Mouse (Mus musculus) thymus, postnatal 14 days (tissue): ENCODE measurements around the gene Sec1.

ENCODE experiments used
- DNase-seq: peaks from one replicate; pipeline ENCODE4 v3.0.0; 2021

Sec1 gene

DNA sequence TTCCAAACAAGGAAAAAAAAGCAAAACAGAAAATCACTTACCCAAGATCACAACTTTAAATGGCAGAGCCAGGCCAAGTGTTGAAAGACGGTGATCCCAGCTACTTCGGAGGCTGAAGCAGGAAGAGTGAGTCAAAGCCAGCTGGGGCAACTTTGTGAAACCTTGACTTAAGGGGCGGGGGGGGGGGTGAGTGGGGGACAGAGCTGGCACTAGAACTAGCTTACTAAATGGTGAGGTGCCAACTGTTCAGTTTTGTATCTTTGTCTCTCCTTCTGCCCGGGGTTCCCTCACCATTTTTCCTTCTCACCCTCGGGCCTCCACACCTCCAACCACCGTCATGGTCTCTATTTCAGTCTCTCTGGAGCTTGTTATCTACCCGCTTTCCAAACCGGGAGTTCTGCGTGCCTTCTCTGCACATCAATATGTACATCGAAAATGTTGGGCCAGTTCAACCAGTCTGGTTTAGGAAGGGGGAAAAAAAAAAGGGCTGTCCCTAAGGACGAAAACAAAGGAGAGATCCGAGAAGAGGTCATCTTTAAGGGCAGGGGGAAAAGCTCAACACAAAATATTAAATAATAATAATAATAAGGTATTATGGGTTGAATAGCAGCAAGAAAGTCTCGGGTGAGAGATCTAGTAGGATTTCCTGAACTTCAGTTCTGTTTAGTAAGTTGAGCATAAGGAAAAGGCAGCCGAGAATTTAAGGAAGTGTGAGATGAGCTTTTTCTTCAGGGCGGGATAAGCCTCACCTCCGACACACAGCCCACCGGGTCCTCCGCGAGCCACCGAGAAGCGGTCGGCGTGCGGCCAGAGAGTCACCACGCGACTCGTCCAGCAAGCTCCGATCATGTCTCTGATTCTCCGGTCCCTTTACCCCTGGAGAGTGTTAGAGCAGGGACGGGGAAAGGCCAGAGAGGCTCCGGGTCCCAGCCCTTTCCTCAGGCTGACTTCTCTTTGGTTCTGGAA, 23.0 kb upstream of the Sec1 start:
- DNase-seq: no peak

DNA sequence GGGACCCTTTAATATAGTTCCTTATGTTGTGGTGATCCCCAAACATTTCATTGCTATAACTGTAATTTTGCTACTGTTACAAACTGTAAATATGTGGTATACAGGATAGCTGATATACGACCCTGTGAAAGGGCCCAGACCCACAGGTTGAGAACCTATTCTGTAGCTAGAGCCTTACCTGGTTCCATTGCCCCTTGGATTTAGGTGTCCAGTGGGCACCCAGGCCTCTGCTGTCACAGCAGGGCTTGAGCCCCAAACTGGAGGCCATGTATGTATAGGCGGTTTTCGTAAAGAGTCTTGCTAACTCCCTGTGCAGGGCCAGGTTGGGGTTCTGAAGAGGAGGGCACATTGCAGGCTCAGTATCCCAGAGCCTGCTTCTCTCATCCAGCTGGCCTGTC, 22.3 kb upstream of the Sec1 start:
- DNase-seq: no peak

DNA sequence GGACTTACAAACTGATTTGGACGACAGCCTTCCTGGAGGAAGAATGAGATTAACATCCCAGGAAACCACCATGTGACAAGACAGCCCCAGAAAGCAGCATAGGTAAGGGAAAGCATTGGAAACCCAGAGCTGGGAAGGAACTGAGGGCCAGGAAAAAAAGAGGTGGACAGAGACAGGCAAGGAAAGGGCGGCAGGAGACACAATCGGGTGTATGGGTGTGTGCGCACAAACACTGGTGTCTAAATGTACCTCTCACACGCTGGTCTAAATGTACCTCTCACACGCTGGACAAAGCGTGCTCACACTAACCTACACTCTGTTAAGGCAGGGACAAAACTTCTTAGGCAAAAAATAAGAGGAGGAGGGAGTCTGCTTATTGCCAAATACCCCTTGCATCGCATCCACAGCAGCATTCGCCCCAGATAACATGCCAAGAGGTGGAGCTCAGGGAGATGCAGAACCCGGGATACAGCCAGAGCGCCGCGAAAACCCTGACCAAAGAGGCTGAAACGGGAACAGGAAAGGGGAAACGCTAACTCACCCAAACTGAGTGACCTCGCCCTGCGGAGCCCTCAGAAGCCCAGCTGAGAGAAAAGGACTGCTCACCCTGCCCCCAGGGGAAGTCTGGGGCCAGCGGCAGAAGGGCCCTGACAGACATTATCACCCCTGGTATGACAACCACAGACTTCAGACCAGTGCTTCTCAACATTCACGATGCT, 21.7 kb upstream of the Sec1 start:
- DNase-seq: no peak

DNA sequence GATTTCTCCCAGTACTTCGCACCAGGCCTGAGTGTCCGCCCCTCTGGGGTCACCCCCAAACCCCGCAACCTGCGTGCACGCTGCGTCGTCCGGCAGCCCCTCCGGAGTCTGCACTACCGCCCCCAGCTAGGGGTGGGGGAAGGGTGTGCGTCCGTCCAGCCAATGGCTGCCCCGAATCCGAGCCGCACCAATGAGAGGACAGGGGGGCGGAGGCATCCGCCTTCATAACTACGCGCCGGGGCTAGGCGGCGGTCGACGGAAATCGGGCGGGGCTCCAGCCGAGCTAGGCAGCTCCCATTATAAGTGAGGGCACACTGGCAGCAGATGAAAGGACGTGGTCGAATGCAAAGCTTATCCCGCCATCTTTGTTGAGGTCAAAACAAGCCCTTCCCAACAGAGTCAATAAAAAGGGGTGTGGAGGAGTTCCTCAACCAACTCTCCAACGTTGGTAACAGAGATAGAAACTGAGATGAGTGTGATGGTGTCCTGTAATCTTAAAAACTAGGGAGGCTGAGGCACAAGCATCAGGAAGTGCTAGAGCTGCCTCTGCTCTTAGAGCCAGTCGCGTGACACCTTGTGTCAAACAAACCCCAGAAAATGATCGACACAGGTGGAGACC, 21.0 kb upstream of the Sec1 start, which contains the start of gene Rpl18:
Gene Rpl18 (plus strand): TSS at position 368 of the 619 bp plus-strand sequence.
- peak; percentile 99 for DNase-seq

DNA sequence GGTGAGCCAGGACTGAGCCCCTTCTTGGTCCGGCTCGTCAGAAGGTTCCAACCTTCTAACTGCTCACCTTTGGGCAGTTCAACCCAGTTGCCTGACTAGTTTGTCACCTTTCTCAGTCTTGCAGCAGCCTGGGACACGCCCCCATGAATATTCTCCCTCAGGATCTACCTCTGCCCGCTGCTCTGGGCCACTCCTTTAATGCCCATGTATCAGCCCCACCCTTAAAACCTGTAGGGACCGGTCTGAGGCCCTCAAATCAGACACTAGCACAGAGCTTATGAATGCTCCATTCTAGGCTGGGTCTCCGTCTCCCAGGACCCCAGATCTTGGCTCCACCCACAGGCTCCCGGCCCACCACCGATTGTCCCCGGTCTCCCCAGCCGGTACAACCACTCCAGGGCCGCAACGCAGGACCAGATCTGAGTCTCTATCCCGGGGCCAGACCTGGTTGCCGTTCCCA, 20.5 kb upstream of the Sec1 start:
- no peak for DNase-seq

DNA sequence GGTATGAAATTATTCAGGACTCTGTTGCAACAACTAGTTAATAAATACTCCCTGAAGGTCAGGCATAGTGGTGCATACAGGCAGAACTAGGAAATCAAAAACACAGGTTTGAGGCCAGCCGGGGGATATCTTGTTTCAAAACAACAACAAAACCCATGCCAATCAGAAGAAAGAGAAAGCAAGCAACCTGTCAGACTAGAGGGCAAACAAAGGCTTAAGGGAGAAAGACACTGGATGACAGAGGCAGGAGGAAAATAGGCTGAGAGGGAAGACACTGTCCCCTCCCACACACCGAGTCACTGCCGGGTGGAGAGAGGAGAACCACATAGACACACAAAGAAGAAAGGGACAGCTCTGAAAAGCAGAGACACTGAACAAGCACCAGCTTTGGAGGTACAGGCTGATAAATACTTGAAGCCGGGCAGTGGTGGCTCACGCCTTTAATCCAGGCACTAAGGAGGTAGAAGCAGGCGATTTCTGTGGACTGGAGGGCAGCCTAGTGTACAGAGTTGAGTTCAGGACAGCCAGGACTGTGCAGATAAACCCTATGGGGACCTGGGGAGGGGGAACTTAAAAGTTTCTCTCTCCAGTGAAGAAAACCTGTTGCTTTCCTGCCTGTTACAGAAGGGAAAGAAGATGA, 19.8 kb upstream of the Sec1 start:
- no peak for DNase-seq

DNA sequence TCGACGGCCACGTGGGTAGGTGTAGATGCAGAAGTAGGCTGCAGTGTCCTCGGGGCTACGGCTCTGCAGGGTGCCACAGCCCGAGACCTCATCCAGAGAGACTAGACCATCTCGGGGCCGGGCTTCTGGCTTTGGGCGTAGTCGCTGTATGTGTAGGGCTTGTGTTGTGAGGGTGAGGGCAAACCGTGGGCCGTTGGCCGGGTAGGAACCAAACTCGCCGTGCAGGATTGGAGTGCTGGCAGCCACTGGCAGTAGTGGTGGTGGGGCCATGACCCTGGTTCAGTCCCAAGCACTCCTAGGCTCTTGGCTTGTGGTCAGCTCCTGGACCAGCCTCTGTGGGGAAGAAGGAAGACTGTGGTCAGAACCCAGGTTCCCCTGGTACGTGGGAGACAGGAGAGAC, 19.2 kb upstream of the Sec1 start:
- no peak for DNase-seq

DNA sequence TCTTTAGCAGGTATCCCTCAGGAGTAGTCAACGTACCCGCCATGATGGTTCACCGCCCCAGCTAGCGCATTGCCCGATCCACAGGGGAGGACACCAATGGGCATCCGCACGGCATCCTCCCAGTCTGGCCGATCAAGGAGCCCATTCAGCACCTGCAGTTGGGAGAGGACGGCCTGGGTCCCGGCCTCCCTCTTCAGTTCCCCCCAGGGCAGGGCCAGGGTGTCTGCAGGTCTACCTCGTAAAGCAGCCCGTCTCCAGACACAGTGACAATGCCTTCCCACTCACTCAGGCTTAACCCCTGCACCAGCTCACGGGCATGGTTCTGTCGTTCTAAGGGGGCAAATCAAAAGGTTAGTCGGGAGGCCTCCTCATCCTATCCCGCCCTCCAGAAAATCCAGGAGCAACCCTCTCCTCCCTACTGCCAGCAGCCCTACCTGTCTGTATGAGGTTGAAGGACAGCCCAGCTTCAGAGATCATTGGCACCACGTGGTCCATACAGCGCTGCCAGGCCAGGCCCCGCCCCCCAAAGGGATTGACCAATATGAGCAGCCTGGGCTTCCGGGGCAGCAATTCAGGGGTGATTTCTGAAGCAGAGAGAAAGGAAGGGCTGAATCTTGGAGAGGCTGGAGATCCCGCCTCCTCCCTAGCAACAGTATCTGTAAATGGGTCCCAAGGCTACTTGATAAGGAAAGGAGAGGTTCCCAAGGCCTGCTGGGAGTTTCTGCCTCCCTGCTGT, 18.0 kb upstream of the Sec1 start:
- DNase-seq: no peak

DNA sequence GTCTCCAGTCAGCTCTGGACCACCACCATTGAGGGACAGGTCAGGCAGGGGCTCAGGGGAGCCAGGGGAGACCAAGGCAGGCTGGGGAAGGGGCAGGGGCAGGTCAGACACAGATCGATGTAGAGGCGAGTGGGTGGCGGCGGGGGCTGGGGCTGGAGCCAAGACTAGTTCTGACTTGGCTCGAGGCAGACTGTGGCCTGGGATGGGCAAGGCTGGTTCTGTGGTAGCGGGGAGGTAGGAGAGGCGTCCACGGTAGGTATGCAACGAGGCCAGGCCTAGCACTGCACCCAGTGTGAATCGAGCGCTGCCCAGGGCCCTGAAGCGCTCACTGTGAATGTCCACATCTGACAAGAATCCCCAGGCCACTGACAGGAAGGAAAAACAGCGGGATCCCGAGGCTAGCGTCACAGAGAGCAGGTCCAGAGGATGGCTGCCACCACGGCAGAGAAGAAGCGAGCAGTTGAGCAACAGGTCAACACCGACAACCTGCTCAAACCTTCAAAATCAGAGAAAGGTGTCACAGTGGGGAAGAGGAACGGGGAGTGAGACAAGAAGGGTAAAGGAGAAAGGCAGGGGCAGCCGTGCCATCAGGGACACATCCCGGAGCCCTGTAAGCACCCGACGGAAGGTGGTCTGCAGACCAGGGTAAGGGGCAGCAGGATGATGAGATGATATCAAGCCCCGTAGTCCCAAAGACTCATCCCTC, 17.3 kb upstream of the Sec1 start:
- DNase-seq: no peak

DNA sequence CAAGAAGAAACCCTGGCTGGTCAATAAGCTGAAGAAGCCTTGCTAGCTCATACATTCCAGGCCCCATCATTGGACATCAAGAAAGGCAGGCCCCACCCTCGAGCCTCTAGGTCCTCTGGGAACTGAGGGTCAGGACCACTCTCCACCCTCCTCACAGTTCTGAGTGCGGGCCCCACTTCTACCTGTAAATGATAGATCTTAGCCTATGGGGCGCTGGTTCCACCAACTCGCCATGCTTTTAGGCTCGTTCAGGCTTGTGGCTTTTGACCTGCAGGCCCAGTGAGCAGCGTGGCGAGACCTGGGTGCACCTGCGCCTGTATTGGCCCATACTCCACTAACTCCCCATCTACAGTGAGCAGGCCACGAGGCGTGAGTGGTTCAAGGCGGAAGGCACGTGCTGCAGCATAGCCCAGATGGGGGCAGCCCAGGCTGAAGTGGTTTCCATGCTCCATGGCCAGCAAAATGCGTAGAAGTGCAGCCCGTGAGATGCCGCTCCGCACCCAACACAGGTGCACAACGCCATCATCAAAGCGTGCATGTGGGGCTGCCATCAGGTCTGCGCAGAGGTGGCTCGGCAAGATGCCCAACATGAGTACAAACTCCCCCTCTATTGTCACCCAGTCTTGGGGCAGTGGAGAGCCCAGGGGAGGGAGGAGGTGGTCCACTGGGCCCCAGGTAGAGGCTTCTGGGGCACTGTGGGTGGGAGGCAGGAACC, 16.4 kb upstream of the Sec1 start:
- no peak for DNase-seq

DNA sequence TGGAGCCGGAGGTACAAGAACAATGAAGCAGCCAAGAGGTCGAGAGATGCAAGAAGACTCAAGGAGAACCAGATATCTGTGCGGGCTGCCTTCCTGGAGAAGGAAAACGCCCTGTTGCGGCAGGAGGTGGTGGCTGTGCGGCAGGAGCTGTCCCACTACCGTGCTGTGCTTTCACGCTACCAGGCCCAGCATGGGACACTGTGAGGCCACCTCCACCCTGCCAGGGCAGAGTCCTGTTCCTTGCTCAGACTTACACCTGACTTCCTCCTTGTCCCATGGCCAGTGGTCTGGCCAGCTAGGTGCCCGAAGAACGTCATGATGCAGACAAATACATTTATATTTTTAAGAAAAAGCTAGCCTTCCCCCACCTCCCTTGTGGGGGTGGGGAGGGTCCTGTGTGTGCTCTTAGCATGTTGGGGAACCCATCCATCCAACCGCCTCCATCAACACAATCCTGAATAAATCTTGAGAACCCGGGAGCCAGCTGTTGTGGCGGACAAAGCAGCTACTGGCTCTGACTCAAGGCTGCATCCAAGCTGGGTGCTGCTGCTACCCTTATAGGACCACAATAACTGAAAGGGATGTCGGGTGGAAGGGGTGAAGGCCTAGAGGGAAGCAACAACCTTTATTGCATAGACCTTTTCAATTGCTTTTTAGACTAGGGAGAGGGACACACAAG, 15.6 kb upstream of the Sec1 start:
- DNase-seq: no peak

DNA sequence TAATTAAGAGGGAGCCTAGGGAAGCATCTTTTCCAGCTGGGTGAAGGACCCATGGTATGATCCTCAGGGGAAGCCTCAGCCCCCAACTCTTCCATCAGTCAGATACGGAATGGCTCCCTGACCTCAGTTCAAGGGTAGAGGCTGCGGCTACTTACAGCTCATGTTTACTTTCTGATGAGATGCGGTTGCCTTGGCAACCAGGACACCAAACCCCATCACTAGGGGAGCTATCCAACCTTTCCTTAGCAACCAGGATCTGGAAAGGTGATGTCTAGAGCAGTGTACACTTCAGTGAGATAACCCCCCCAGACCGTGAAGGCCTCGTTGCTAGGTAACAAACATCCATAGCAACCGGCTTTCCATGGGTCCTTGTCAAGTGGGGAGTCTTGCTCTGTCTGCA, 14.8 kb upstream of the Sec1 start:
- DNase-seq: no peak

DNA sequence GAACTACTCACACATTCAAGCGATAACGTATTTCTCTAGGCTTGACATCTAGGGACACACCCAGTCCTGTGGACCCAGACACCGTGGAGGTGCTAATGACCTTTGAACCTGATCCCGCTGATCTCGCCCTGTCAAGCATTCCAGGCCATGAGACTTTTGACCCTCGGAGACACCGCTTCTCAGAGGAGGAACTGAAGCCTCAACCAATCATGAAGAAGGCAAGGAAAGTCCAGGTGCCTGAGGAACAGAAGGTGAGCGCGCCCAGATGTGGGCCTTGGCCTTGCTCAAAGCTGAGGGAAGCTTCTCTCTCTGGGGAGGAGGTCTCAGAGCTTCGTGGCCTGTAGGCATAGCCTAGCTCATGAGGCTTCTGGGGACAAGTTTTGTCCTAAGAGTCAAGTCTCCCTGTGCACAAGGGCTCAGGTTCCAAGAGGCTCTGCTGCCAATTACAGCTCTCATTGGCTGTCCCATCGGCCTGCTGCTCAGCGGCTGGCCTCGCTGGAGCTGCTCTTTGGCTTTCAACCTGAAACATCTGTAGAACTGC, 14.1 kb upstream of the Sec1 start:
- no peak for DNase-seq

DNA sequence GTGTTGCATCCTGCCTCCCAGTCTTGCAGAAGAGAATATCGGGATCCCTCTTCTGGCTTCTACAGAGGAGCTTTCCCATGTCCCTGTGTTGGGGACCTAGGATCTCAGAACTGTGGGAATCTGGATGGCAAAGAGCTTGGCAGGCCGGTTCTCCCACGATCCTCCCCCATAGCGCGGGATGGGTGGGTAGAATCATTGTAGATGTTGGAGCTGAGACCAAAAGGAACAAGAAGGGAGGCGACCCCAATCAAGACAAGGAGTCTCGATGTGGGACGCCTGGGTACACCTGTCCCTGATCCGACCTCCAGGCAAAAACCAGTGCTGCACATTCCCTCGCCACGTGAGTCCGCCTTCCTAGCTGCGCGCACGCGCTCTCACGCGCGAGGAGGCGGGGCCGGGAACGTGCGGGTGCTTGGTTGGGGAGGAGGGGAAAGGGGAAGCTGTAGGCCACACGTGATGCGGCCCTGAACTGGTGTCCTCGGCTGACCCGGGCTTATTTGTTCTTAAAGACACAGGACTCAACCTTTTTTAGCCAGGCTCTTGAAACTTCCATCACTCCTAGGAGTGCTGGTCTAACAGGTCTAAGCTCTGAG, 13.3 kb upstream of the Sec1 start:
- DNase-seq: peak; percentile 91

DNA sequence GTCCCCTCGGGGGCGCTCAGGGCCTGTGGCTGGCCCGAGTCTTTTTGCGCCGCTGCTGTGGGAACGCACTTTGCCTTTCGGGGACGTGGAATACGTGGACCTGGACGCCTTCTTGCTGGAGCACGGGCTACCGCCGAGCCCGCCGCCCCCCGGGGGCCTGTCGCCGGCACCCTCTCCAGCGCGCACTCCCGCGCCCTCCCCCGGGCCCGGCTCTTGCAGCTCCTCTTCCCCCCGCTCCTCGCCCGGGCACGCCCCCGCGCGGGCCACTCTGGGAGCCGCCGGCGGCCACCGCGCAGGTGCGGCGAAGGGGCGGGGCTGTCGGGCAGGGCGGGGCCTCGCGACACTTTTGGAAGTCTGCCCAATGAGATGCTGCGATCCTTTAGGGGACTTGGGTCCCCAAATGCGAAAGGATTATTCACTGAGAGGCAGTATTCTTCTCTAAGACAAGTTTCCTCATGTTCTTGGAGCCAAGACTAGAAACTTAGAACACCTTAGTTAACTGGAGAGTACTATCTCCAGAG, 12.6 kb upstream of the Sec1 start:
- peak; percentile 95 for DNase-seq

DNA sequence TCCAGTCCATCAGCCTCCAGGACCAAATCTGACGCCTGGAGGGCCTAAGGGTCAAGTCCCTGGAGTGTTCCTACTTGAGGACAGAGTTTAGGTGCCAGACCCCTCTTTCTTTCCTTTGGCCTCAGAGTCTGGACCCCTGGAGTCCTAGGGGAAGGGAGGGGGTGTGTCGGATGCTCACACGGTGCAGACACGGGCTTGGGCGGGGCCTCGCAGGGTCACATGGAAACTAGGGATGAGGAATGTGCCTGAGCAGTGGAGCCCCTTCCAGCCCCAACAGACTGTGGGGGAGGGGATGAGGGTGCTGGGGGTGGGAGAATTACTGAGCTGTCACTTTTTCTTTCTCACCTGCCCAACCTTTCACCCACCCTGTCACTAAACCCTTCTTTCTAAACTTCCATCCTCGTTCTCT, 11.7 kb upstream of the Sec1 start:
- peak; percentile 66 for DNase-seq

DNA sequence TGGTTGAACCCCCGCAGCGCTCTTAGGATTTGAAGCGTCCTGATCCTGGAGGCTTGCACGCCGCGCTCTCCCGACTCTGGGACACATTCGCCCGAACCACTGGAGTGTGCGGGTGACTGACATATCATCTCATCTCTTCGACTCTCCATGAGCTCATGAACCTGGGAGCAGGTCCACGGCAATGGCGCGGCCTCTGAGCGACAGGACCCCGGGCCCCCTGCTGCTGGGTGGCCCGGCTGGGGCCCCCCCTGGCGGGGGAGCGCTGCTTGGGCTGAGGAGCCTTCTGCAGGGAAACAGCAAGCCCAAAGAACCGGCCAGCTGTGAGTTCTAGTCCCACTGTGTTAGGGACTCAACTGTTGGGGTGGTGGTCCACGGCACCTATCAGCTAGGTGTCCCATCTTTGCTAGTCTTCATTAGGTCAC, 11.3 kb upstream of the Sec1 start:
- DNase-seq: peak; percentile 65

DNA sequence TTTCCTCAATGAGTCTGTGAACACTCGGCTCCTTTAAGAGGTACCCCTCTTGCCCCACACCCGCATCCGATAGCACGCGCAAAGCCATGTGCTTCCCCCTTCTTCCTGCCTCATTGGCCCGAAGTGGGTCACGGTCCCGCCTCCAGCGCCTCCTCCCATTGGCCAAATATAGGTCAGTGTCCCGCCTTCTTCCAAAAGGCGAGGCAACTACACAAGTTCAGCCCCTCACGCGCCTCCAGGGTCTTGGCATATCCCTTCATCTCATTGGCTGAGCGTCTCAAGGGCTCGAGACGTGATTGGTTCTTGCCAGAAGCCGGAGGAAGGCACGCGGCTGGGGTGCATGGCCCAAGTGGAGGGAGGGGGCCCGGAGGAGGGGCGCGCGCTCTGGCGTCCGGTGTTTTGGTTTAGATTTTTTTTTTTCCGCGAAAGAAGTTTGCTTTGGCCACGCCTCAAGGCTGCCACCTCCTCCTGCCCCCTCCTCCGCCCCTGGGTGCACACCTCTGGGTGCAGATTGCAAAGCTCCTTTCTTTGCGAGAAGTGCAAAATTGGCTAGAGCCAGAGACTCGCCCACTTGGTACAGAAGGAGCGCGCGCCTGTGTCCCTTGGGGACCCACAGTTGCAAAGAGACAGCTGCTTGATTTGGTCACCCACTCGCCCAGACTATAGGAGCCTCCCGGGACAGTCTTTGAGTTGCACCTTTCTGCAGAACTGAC, 10.7 kb upstream of the Sec1 start, which contains the start of gene Dbp:
Gene Dbp (plus strand): TSS at position 359 of the 713 bp plus-strand sequence.
- DNase-seq: peak; percentile 99
